Mouse (Mus musculus) thymus, postnatal 14 days (tissue): ENCODE data around the gene Sptb.

Experiments used
- DNase-seq: peaks from one replicate; pipeline ENCODE4 v3.0.0; 2021

Gene Sptb

DNA sequence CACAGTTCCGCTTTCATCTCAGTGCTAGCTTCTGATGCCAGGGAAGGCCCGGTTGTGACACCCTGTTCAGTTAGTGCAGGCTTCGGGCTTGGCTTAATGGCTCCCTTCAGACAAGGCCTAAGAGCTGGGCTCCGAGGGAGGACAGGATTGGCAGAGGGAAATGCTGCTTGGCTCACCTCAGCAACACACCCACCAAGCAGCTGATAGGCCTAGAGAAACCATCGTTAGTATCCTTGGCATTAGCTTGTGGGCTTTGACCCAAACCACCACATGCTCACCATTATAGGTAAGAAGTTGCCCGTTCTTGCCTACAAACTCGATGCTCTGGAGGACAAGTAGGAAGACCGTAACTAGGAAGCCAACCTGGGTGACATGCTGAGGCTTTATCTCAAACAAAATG lies 38.3 kb downstream of the Sptb start:
- DNase-seq = no peak

DNA sequence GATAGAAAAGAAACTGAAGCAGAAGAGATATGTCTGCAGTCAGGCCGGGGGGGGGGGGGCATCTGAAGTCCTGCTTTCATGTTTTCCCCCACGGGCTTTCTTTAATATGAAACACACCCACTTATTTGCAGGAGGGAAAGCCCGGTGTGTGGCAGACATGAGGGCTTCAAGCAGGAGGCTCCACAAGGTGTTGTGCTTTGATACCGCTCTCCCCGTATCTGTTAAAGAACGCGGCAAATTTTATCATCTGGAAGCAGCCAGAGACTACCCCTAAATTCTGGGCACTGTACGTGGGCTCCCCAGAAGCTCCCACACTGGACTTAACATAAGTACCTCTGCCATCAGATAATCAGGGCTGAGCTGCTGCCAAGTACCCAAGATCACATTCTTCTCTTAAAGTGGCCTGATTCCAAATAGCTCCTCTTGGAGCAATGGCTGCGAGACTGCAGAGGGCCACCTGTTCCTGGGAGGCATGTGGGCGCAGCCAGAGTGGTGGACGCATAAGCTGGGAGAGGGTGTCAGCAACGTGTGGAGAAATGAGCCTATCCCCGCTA lies 39.7 kb downstream of the Sptb start:
- no peak for DNase-seq

DNA sequence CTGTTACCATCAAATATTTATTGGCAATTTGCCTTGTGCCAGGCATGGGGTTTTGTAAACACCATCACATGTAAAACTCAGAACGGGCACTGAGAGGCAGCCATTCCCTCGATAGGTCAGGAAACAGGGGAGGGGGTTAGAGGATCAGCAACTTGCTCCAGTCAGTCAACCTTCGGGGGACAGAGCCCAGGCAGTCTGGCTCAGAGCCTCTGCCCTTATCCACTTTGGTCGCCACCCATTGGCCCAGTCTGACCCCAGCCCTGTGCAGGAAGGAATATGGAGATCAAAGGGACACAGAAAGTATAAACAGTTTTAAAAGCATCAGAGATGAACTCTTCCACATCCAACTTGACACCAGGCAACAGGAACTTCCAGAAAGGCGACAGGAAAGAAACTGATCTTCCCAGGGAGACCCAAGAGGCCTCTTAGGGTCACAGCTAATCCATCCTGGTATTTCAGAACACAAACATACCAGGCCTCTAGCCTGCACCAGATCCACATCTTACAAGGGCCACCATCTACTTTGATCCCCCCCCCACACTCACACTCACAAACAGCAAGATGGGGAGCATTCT lies 40.3 kb downstream of the Sptb start:
- no peak for DNase-seq

DNA sequence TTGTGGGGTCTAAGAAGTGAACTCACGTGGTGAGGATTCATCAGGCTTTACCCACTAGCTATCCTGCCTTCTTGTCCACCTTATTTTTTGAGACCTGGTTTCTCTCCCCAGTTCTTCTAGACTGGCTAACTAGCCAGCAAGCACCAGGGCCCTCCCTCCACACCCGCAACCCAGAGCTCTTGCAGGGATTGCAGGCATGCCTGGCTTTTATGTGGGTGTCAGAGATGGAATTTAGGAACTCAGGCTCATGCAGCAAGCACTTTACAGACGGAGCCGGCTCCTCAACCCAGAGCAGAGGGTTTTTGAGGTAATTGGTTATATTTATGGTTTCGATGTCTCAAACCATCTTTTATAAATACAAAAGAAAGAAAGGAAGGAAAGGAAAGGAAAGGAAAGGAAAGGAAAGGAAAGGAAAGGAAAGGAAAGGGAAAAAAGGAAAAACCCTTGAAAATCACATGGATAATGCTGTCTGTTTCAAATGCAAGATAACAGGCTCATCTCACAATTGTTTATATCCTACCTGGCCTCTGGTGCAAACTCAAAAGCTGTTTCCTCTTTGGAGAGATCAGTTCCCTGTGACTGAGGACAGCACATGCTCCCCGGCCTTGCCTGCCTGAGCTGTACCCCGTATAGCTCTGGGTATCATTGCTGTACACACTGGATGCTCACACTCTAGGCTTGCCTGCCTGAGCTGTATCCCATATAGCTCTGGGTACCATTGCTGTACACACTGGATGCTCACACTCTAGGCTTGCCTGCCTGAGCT lies 41.5 kb downstream of the Sptb start:
- no peak for DNase-seq

DNA sequence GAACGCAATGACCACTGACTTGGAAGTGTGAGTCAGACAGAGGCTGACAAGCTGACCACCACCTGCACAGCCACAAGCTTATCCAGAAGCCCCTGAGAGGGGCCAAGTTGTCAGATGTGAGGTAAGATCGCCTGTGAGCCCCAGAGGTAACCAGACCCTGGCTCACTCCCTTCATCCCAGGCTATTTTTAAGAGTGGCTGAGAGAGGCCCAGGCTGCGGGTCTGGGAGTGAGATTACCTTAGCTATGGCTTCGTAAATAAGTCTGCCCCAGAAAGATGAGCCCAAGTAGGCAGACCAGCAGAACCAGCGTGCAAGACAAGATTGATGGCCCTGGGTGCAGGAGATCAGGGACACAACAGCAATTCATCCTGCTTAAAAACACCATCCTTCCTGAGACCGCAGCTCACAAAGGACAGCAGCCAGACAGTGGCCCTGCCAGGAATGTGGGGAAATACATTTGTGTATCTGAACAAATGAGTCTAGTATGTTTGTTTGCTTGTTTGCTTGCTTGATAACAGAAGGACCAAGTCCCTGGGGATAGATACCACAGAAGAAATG lies 58.5 kb downstream of the Sptb start:
- DNase-seq = no peak

DNA sequence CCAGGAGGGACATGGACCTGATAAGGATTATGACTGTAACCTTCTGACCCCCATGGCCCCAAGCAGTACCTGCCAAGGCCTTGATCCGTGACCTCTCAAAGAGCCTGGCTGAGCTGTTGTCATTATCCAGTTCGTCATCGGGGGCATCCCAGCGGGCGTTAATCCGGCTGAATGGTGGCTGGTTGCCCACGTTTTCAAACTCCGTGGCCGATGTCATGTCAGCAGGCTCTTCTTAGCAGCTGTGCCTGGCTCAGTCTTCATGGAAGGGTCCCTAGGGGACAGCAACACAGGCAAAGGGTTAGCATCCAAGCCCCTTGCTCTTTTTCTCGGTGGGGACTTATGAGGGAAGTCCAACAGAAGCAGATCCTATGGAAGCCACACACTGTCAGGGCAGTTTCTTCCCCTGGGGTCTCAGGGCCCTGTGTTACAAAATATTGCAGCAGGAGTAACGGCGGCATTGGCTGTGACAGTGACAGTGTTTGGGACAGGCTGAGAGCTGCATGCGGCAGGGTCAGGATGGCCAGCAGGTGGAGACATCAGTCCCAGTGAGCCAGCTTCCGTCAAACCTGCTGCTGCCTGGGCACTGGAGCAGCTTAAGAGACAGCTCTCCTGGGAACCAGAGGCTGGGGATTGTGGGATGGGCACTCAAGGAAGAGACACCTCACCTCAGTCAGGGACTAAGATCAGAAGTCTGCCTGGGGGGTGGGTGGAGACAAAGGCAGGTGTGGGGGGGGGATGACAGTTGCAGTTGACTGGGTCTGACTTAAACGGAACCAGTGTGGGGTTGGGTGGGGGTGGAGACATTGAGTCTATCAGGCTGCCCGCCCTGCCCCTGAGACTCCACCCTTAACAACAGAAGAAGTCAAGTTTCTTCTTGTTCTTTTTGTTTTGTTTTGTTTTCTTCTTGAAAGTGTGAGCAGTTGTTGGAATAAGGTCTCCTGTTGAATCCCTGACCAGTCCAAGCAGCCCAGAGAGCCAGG lies 60.3 kb downstream of the Sptb start:
- peak; percentile 71 for DNase-seq

DNA sequence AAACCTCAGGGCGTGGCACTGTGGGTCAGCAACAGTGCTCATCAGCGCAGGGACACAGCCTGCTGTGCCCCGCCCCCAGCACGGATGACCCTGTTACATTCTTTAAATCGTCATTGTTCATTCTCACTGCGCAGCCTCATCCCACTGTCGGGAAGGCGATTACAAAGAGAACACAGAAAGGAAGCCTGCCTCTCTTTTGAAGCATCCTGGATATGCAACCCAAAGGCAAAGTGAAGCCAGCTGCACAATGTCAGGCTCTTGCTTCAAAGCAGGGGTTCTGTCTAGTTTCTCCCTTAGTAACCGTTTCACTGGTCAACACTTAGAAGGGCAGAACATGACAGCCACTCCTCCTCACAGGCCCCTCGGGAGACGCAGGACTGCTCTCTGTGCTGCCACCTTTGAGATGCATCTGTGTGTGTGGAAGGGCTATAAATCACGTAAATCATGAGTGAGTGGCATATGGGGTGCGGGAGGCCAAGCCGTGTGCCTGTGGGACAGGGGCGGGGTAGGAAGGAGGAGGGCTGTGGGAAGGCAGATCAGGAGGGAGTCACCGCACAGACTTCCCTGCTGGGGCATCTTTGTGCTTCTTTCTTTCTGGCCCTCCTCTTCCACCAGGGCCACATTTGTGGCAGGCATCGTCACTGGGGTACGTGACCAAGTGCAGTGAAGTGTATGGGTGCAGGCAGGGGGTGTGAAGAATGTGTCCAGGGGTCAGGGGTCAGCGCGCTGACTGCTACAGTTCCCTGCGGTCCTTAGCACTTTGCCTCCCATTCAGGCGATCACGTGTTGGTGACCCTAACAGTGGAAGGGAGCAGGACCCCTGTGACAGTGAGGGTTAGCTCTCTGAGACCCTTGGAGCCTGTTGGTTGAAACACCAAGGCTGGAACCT lies 64.9 kb downstream of the Sptb start:
- no peak for DNase-seq

DNA sequence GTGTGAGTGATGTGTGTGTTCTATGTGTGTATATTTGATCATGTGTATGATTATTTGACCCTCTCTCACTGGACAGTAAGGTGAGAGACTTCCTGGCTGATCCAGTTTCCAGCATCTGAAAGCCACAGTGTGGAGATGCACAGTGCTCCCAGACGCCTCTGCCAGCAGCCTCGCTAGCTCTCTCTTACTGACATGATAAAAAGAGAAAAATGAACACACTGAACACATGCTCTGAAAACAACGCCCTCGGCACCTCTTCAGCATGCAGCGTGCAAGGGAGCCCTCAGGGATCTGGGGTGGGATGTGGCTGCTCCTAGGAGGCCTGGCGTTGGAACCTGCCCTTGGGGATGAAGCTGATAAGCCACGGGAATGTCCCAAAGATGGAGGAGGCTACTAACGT lies 66.7 kb downstream of the Sptb start:
- DNase-seq = no peak

DNA sequence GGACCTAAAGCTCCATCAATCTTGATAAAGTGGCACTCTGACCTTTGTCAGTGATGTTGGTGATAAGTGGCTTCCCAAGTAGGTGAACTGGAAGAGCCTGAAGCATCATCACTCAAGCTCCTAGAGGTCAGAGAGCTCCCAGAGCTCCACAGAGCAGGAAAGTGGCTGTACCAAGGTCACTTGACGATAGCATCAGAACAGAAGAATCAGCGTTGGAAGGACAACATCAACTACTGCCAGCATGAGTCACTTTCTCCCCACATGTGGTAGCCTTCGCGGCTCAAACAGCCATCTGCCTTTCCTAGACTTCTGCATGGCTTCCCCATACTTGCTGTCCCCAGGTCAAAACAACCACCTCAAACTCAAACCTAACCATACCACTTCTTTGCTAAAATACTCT lies 67.7 kb downstream of the Sptb start:
- DNase-seq = no peak

DNA sequence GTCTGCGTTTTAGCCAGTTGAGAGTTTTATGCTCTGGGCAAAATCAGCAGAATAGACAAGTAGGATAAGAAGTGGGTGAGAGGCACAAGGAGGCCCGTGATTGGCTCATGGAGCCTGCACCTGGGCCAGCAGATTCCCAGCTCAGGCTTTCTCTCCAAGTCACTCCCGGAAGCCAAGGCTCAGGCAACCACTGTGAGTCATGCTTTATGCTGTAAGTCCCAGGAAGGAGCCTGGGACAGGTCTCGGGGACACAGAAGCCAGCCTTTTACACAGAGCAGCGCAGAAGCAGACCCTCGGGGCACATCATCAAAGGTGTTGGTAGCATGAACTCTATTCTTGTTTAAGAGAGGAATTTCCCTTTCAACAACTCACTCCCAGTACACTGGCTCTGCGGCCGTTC lies 69.7 kb downstream of the Sptb start:
- DNase-seq = no peak

DNA sequence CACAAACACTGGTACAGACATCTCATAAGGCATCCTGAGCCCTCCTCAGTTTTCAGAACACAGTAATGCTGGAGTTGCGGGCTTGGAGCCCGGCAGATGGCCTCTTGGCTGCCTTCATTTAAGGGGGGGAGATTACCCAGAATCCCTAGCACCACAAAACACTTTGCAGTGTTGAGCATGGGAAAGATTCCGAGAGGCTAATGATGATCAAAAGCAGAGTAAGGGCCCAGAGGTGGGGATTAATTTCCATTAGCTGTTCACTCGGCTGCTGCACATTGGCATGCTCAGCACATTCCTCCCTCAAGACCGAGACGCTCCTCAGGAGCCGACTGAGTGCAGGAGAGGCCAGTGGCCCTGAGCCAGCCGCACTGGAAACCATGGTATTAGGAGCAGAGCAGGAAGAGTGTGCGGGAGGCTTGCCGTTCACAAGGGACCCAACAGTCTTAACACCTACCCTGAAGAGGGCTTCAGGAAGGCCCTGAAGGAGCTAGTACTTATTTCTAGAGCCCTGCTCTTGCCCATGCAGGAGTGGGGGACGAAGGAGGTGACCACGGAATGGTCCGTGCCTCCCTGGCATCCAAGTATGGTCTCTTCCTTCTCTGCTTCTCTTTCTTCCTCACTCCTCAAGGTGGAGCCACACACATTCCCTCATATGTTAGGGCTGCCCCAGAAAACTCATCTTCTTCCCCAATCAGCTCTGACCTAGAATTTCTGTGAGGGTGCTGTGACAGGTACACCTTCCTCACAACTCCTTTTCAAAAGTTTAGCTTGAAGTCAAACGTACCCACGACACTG lies 75.3 kb downstream of the Sptb start:
- DNase-seq = no peak

DNA sequence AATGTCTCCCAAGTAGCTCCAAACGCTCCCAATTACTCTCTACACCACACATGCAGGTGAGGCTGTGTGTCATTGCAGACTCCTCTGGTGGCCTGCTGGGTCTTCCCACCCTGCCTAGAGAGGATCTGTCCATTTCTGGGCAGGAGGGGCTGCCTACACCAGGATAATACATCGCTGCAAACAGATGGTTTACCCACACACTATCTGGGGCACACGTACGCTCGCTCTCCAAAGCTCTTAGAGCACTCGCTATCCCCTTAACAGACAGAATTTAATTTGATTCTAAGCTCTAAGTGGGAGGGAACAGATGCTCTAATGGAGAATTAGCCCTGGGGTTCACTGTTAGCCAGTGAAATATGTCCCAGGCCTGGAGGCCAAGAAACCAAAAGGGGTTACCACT lies 87.0 kb downstream of the Sptb start:
- no peak for DNase-seq

DNA sequence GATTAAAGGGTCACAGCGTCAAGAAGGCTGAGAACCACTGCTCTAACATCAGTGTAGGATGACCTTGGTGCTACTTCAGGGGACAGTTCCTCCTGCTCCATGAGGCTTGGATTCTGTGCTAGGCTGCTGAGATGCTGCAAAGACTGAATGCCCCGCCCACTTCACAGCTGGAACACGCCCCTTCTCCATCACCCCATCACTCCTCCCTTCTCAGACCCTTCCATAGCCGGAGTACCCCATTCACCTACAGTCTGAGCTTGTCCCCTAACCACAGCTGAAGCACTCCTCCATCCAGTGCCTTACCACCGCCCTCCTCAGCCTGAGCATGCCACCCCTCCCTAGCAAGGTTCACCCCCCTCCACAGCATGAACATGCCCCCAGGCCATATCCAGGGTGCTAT lies 90.5 kb downstream of the Sptb start:
- DNase-seq = no peak

DNA sequence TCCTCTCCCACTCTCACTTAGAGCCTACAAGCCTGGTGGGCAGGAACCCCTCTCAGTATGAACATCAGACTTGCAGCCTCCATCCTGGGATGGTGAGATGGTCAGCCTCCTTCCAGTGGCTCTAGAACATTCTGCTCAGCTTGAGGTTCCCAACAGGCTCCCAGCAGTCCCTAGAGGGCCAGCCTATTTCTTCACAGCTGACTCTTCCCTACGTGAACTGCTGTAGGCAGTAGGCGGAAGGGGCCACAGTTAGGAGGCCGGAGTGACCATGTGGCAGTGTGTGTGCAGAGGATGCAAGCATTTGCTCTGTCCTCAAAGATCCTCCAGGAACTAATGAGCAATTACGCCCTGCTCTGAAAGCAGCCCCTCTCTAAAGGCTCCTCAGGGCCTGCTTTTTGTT lies 92.2 kb downstream of the Sptb start:
- no peak for DNase-seq

DNA sequence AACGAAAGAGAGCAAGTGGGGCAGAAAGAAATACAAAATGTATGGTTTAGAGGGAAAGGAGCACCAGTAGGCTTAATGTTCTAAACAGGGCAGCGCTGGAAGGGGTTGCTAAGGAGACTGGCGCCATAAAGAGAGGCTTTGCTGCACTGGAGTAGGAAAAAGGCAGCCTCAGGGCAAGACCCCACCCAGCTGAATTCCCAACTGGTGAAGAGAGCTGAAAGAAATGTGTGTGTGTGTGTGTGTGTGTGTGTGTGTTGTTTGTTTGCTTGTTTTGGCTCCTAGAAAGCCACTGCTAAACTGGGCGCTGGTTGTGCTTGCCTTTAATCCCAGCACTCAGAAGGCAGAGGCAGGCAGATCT lies 94.8 kb downstream of the Sptb start:
- no peak for DNase-seq

DNA sequence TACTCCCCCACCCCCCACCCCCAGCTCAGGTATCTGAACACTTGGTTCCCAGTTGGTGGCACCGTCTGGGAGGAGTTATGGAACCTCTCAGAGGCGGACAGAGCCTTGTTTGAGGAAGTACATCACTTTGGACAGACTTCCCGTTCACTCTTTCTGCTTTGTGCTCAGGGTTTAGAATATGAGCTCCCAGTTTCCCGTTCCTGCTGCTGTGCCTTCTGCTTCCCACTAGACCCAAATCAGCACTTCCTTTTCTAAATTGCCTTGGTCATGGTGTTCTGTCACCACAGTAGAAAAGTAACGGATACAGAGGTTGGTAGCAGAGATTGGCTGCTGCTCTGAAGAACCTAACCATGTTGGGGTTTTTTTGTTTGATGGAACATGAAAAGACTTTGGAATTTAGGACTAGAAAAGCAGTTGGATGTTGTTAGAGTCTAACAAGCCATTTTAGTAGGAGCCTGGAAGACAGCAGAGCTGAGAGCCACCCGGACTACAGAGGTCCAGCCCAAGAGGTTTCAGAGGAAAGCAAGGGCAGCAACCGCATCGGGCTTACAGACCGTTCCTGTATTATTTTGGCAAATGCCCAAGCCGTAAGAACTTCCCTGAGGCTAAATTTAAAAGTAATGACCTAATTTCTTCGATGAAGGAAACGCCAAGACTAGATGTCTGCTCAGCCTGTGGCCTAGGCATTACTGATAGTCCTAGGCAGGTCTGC lies 95.3 kb downstream of the Sptb start:
- no peak for DNase-seq

DNA sequence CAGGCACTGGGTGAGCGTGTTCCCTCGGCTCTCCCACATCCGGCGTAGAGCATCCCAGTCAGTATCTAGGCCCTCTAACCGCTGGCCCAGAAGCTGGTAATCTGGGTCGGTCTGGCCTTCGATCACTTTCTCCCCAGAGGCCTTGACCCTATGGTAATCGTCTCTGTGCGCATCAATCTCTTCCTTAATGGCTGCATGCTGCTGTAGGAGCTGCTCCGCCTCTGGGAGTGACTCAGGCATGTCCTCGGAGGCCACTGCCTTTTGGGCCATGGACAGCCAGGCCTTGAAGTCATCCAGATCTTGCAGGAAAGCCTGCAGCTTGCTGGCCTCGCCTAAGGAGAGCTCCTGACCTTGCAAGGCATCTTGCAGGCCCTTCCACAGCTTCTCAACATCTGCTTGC lies 97.7 kb downstream of the Sptb start:
- no peak for DNase-seq

DNA sequence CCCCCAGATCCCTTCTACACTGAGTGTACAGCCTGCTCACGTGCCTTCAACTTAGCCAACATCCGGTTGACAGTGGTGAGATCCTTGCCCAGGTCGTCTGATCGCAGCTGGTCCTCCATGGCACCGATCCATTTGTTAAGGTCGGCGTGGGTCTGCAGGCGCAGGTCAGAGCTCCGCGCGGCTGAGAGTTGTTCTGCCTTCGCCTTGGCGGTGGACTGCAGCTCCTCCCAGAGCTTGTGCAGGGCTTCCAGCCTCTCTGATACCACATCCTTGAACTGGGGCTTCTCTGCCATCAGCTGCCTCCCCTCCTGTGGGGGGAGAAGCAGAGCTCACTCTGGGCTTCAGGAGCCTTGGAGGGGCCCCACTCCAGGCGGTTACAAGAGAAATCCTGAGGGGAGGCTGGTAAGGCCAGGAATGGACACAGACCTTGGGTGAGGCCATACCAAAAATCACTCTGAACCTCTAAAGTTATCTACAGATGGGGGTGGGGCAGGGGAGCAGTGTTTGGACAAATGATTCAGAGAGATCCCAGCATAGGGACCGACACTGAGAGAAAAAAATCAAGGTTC lies 101.3 kb downstream of the Sptb start:
- DNase-seq = no peak

DNA sequence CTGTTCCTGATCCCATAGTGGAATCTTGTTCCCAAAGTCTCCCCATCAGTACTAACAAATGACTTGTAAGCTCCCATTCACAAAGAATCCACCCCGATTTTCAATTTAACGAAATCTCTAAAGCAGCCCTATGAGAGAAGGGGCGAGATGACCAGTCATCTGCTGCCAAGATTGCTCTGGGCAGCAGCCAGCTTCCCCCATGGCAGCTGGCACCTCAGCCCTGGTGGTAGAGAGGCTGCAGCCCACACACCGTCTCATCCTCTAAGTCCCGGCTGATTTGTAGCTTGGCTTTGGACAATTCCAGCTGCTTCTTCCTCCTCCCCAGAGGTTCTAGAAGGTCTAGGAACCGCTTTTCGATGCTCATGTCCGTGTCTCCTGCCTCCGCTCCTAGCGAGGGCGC lies 102.1 kb downstream of the Sptb start:
- DNase-seq = no peak

DNA sequence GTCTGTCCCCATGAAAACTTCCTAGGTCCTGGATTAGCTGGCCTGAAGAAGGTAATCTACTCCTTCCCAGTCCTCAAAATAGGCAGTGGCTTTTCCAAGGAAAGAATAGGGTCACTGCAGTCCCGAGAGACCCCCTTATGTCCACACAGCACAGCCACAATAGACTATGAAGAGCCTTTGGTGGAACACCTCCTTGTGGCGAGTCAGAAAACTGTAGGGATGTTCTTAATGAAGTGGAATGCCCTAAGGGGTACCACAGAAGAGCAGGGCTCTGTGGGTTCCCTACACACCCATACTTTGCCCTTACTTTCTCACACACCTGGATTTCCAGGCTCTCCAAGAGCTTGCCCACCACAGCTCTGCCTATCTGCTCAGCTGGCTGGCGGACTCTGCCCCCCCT lies 104.5 kb downstream of the Sptb start:
- no peak for DNase-seq
